Mouse (Mus musculus) embryonic facial prominence, embryonic 11.5 days (tissue): ENCODE results near the gene Gm20388. TPM values are rescaled to one million over a fixed set of nuclear protein-coding genes. Genes with fewer than 3 reads are reported as not detected.

Experiments
- ATAC-seq: fragments of 200-750 bp; cut with Nextera tagmentation; replicated peaks from 2 replicates; pipeline ENCODE4 v1.8.0; 2017; ENCODE audit warnings: low read depth; ENCODE audit not compliant: insufficient number of reproducible peaks, low FRiP score, low TSS enrichment
- DNase-seq: peaks from one replicate; pipeline ENCODE4 v3.0.0-alpha.2; 2015; ENCODE audit warnings: low spot score
- H3K27ac ChIP-seq: fragments of 300-500 bp; sonication (generic); replicated peaks from 2 replicates; pipeline ENCODE4 v1.5.1; 2014; ENCODE audit warnings: mild to moderate bottlenecking, low read depth, low read length, control low read depth
- H3K27me3 ChIP-seq: fragments of 300-500 bp; sonication (generic); 2 replicates; pipeline ENCODE4 v1.6.1; 2014; ENCODE audit warnings: mild to moderate bottlenecking, low read length, moderate library complexity, mixed read lengths; ENCODE audit not compliant: control insufficient read depth, insufficient read depth
- H3K36me3 ChIP-seq: fragments of 300-500 bp; sonication (generic); replicated peaks from 2 replicates; pipeline ENCODE4 v1.6.1; 2014; ENCODE audit warnings: low read depth, mild to moderate bottlenecking, low read length, moderate library complexity, mixed read lengths; ENCODE audit not compliant: control insufficient read depth, insufficient read depth
- H3K4me1 ChIP-seq: fragments of 300-500 bp; sonication (generic); 2 replicates; pipeline ENCODE4 v1.6.1; 2014; ENCODE audit warnings: low read length, mixed read lengths; ENCODE audit not compliant: control insufficient read depth, insufficient read depth
- H3K4me2 ChIP-seq: fragments of 300-500 bp; sonication (generic); 2 replicates; pipeline ENCODE4 v1.6.1; 2014; ENCODE audit warnings: low read depth, mild to moderate bottlenecking, control low read depth, low read length, moderate library complexity
- H3K4me3 ChIP-seq: fragments of 300-500 bp; sonication (generic); 2 replicates; pipeline ENCODE4 v1.5.1; 2014; ENCODE audit warnings: low read depth, low read length, control low read depth
- H3K9ac ChIP-seq: fragments of 300-500 bp; sonication (generic); replicated peaks from 2 replicates; pipeline ENCODE4 v1.6.1; 2014; ENCODE audit warnings: mild to moderate bottlenecking, control low read depth, low read length
- H3K9me3 ChIP-seq: fragments of 300-500 bp; sonication (generic); replicated peaks from 2 replicates; pipeline ENCODE4 v1.6.1; 2016; ENCODE audit warnings: mild to moderate bottlenecking, low read length, inconsistent platforms, mixed read lengths; ENCODE audit not compliant: control insufficient read depth
- WGBS: fragments of 180-500 bp; shearing (Covaris S2); extraction: QIAGEN DNeasy Blood & Tissue Kit; methylation state at CpG from one replicate; pipeline ENCODE4 v1.1.7; 2014; 5-methylcytosine and 5-hydroxymethylcytosine counted together
- polyA plus RNA-seq: library from polyadenylated mRNA; unstranded; fragments of >200 nt; fragmentation: Nextera tagmentation; extraction: Ambion mirVana; gene quantifications from 2 replicates; pipeline ENCODE4 v1.2.1, GENCODE M21; 2014

Gm20388 gene
- polyA plus RNA-seq, 1 experiment from 2014 or later, result 3.1 TPM

DNA sequence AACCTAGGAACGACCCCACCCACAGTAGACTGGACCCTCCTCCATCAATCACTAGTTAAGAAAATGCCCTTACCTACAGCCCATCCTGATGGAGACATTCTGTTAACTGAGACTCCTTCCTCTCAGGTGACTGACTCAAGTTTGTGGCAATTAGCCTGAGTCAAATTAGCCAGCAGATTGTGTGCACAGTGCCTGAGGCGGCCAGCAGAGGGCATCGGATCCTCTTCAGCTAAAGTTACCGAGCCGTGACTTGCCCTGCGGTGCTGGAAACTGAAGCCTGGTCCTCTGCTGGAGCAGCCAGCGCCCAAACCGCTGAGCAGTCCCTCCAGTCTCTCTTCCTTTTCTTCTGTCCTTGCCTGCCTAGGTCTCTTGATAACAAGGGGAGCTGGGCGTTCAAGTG is 56.8 kb downstream of the Gm20388 start:
- DNase-seq, result no peak
- Histone ChIP-seq H3K9ac (no peak overlapping the region), H3K27ac (no peak overlapping the region), H3K9me3 (no peaks in the 10 kb centered on the region), H3K36me3 (no peaks in the 10 kb centered on the region), H3K27me3 (no peaks in the 10 kb centered on the region), H3K4me3 (no peak overlapping the region), H3K4me2 (no peak overlapping the region), H3K4me1 (no peaks in the 10 kb centered on the region)
- WGBS, result 87% methylated on average over 9 of the region's 9 CpGs
- ATAC-seq, result no peak

DNA sequence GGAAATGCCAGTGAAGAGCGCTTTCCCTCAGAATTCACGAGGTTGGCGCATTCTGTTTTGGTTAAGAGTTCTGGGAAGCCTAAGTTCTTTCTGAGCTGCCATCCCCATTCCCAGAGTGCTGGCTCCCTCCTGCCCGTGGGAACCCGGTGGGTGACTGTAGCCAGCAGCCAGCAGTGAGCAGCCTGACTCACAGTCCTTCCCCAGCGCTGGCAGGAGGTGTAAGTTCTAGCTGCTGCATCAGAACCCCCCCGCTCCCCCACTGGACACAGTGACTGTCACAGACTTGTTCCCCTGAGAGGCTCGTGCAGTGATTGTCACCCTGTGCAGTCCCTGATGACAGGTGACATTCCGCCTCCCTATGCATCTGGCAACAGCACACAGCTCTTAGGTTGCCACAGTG is 59.5 kb downstream of the Gm20388 start:
- Histone ChIP-seq H3K4me2 (no peak overlapping the region), H3K36me3 (no peaks in the 10 kb centered on the region), H3K4me3 (no peak overlapping the region), H3K27ac (no peak overlapping the region), H3K27me3 (no peaks in the 10 kb centered on the region), H3K9ac (no peak overlapping the region), H3K4me1 (no peaks in the 10 kb centered on the region), H3K9me3 (no peaks in the 10 kb centered on the region)
- DNase-seq, result no peak
- ATAC-seq, result no peak
- WGBS, result 75% methylated on average over 9 of the region's 9 CpGs

DNA sequence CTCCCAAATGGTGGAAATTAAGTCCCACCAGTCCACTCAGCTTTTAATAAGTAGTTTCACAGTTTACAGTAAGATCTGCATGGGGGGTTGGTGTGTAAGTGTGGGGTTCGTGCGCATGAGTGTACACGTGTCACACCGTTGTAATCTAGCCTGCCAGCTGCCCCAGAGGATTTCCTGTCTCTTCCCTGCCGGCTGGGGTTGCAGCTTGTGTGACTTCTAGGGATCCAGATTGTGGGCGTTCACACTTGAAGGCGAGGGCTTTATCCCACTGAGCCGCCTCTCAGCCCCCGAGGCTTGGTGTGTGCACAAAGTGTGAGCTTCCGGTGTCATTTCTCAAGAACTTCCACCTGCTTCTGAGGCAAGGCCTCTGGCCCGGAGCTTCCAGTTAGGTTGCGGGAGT is 61.9 kb downstream of the Gm20388 start:
- no peak overlapping the region for H3K9ac ChIP-seq
- no peak for DNase-seq
- H3K4me1 ChIP-seq, result no peaks in the 10 kb centered on the region
- H3K4me2 ChIP-seq, result no peak overlapping the region
- H3K9me3 ChIP-seq, result no peaks in the 10 kb centered on the region
- no peak for ATAC-seq
- WGBS, result 80% methylated on average over 12 of the region's 12 CpGs
- no peak overlapping the region for H3K27ac ChIP-seq
- H3K4me3 ChIP-seq, result no peak overlapping the region
- H3K27me3 ChIP-seq, result no peaks in the 10 kb centered on the region
- H3K36me3 ChIP-seq, result no peaks in the 10 kb centered on the region

DNA sequence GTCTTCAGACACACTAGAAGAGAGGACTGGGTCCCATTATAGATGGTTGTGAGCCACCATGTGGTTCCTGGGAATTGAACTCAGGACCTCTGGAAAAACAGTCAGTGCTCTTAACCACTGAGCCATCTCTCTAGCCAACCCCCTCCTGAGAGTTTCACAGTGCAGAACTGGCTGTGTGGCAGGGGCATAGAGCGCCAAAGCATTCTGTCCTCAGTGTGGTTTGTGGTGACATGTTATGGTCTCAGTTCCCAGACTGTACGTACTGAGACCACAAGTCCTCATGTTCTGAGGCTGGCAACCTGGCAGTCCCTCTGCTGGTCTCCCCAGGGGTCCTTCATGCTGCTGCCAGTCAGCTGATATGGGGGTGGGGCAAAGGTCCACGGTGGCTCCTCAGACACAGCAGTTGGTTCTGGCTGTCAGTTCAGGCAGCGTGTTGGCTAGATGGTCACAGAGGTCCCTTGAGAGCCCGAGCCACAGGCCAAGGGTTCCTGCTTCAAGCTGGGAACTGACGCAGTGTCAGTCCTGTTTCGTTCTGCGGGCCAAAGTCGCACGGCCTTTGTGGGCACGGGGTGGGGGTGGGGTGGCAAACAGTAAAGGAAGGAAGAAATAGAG is 68.2 kb downstream of the Gm20388 start:
- Histone ChIP-seq H3K9me3 (no peaks in the 10 kb centered on the region), H3K36me3 (no peaks in the 10 kb centered on the region), H3K27ac (no peak overlapping the region), H3K4me3 (no peak overlapping the region), H3K27me3 (no peaks in the 10 kb centered on the region), H3K4me1 (no peaks in the 10 kb centered on the region), H3K4me2 (no peak overlapping the region), H3K9ac (no peak overlapping the region)
- DNase-seq (no peak), ATAC-seq (no peak)
- 70% methylated on average over 11 of the region's 11 CpGs for WGBS

DNA sequence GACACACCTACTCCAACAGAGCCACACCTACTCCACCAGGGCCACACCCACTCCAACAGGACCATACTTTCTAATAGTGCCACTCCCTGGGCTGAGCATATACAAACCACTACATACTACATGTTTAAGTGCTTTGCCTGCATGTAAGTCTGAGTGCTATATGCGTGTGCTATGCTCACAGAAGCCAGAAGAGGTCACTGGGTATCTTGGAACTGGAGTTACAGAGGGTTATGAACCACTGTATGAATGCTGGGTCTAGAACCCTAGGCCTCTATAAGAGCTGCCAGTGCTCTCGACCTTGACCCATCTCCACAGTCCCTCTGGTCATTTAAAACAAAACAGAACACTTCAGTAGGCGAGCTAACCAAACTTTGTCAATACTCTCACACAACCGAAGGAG is 70.6 kb downstream of the Gm20388 start:
- H3K4me2 ChIP-seq, result no peak overlapping the region
- 73% methylated on average over 4 of the region's 4 CpGs for WGBS
- no peaks in the 10 kb centered on the region for H3K4me1 ChIP-seq
- H3K9ac ChIP-seq, result no peak overlapping the region
- ATAC-seq (no peak), DNase-seq (no peak)
- H3K27ac ChIP-seq, result no peak overlapping the region
- H3K9me3 ChIP-seq, result no peaks in the 10 kb centered on the region
- no peaks in the 10 kb centered on the region for H3K36me3 ChIP-seq
- H3K4me3 ChIP-seq, result no peak overlapping the region
- H3K27me3 ChIP-seq, result no peaks in the 10 kb centered on the region

DNA sequence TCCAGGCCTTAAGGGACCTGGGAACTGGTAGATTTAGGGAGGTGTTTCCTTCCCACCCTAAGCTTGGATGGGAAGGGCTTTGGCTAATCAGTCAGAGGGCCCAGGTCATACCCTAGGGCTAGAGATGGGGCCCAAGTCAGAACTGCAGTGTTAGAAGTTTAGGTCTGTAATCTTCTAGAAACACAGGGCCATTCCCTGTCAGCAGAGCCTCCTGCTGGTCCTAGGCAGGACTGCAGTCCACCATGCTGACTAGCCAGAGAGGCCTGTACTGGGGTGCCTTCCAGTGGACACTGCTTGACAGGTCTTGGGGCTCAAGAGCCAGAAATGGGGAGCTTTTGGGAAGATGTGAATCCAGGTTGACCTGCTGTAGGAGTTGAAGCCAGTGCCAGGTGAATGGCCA is 73.4 kb downstream of the Gm20388 start:
- H3K9ac ChIP-seq, result no peak overlapping the region
- H3K27me3 ChIP-seq, result no peaks in the 10 kb centered on the region
- H3K4me1 ChIP-seq, result no peaks in the 10 kb centered on the region
- no peak for DNase-seq
- H3K4me3 ChIP-seq, result no peak overlapping the region
- no peak overlapping the region for H3K4me2 ChIP-seq
- H3K36me3 ChIP-seq, result no peaks in the 10 kb centered on the region
- ATAC-seq, result no peak
- no peaks in the 10 kb centered on the region for H3K9me3 ChIP-seq
- H3K27ac ChIP-seq, result no peak overlapping the region

DNA sequence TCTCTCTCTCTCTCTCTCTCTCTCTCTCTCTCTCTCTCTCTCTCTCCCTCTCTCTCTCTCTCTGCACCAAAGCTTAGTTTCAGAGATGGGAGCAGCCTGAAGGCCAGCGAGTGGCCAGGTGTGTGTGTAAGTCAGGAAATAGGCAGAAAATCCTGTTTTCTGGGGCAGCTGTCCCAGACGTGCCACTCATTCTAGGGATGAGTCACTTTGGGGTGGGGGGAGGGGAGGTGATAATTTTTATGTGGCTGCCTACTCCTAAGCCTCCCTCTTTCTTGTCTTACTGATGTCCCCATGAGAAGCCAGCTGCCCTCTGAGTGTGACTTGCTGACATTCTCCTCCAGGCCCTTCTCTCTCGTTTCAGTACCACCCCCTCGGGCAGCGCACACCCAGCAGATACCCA is 75.5 kb downstream of the Gm20388 start:
- H3K9me3 ChIP-seq, result no peaks in the 10 kb centered on the region
- H3K36me3 ChIP-seq, result no peaks in the 10 kb centered on the region
- H3K4me1 ChIP-seq, result no peaks in the 10 kb centered on the region
- no peak overlapping the region for H3K4me3 ChIP-seq
- ATAC-seq, result no peak
- no peak overlapping the region for H3K9ac ChIP-seq
- no peak for DNase-seq
- H3K4me2 ChIP-seq, result no peak overlapping the region
- WGBS, result 70% methylated on average over 5 of the region's 5 CpGs
- no peaks in the 10 kb centered on the region for H3K27me3 ChIP-seq
- H3K27ac ChIP-seq, result no peak overlapping the region

DNA sequence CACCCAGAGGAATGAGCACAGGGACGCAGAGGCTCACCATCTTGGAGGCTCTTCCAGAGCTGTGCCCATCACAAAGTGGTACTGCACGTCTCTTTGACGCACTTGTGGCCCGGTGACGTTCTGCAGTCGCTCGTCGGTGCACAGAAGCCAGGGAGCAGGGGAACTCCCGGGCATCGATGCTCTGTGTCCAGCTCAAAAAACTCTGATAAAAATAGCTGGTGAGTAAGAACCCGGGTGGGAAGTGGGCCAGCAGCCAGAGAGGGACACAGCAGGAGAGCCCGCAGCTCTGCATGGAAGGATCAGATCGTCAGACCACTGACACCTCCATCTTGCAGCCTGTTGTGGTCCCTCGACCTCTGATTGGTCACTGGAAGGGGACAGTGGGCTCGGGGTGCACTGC is 77.4 kb downstream of the Gm20388 start:
- no peak overlapping the region for H3K27ac ChIP-seq
- no peaks in the 10 kb centered on the region for H3K9me3 ChIP-seq
- no peaks in the 10 kb centered on the region for H3K27me3 ChIP-seq
- no peak overlapping the region for H3K4me2 ChIP-seq
- no peak overlapping the region for H3K4me3 ChIP-seq
- DNase-seq (no peak), ATAC-seq (no peak)
- WGBS, result 76% methylated on average over 15 of the region's 15 CpGs
- no peak overlapping the region for H3K9ac ChIP-seq
- H3K36me3 ChIP-seq, result no peaks in the 10 kb centered on the region
- peaks cover 4% of the 10 kb centered on the region; the same call in 1 of the 2 replicates for H3K4me1 ChIP-seq
